Mouse (Mus musculus) forebrain, embryonic 11.5 days (tissue): ENCODE measurements at regions not wholly inside any gene's neighbourhood (a gene's known extent, or its start where the extent isn't known, plus 50 kb on each side); places are given as distances from the start of the nearest gene placed in this dataset.

Experiments used
- ATAC-seq: fragments of 200-750 bp; cut with Nextera tagmentation; replicated peaks from 2 replicates; pipeline ENCODE4 v1.8.0; 2017; ENCODE audit warnings: moderate TSS enrichment; ENCODE audit not compliant: low FRiP score
- DNase-seq: peaks from one replicate; pipeline ENCODE4 v3.0.0-alpha.2; 2017; ENCODE audit warnings: low spot score
- H3K27ac ChIP-seq: fragments of 300-500 bp; sonication (generic); 2 replicates; pipeline ENCODE4 v1.5.1; 2014; ENCODE audit warnings: low read depth, low read length
- H3K27me3 ChIP-seq: fragments of 300-500 bp; sonication (generic); 2 replicates; pipeline ENCODE4 v1.6.1; 2014; ENCODE audit warnings: mild to moderate bottlenecking, low read length, mixed read lengths; ENCODE audit not compliant: control insufficient read depth, insufficient read depth
- H3K36me3 ChIP-seq: fragments of 300-500 bp; sonication (generic); 2 replicates; pipeline ENCODE4 v1.6.1; 2014; ENCODE audit warnings: mild to moderate bottlenecking, low read length, moderate library complexity, mixed read lengths; ENCODE audit not compliant: control insufficient read depth, insufficient read depth
- H3K4me1 ChIP-seq: fragments of 300-500 bp; sonication (generic); replicated peaks from 2 replicates; pipeline ENCODE4 v1.6.1; 2014; ENCODE audit warnings: low read length, mixed read lengths; ENCODE audit not compliant: control insufficient read depth, insufficient read depth
- H3K4me2 ChIP-seq: fragments of 300-500 bp; sonication (generic); 2 replicates; pipeline ENCODE4 v1.6.1; 2014; ENCODE audit warnings: low read depth, mild to moderate bottlenecking, low read length, moderate library complexity, mixed read lengths; ENCODE audit not compliant: severe bottlenecking
- H3K4me3 ChIP-seq: fragments of 300-500 bp; sonication (generic); 2 replicates; pipeline ENCODE4 v1.5.1; 2014; ENCODE audit warnings: low read depth, low read length
- H3K9ac ChIP-seq: fragments of 300-500 bp; sonication (generic); 2 replicates; pipeline ENCODE4 v1.6.1; 2014; ENCODE audit warnings: low read length
- H3K9me3 ChIP-seq: fragments of 300-500 bp; sonication (generic); 2 replicates; pipeline ENCODE4 v1.6.1; 2016; ENCODE audit warnings: low read length, mixed read lengths; ENCODE audit not compliant: control insufficient read depth
- WGBS: fragments of 180-500 bp; shearing (Covaris S2); extraction: QIAGEN DNeasy Blood & Tissue Kit; methylation state at CpG from one replicate; pipeline ENCODE4 v1.1.7; 2014; 5-methylcytosine and 5-hydroxymethylcytosine counted together

DNA sequence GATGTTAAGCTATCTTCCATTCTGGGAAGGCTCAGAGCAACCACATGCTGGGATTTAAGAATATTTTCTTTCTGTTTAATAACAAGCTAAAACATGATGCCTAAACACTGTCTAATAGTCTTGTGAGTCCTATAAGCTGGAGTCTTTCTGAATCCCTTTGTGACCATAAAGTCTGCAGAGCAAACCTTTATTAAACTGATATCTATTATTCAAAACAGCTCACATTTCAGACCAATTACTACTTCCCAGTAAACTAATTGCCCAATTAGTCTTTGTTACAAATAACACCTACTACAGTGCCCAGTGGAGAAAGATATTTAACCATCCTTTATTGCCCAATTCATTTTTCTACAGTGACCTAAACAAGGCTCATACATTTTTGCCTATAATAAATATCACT is 277.7 kb downstream of the Stxbp6 start:
- H3K9ac ChIP-seq: no peak overlapping the region
- no peaks in the 10 kb centered on the region for H3K9me3 ChIP-seq
- no peak overlapping the region for H3K4me3 ChIP-seq
- H3K4me1 ChIP-seq: no peaks in the 10 kb centered on the region
- DNase-seq: no peak
- no peaks in the 10 kb centered on the region for H3K27me3 ChIP-seq
- 0 out of 2 replicates have a peak, but pooled peaks have one; percentile 27 for ATAC-seq
- H3K4me2 ChIP-seq: no peak overlapping the region
- H3K36me3 ChIP-seq: no peaks in the 10 kb centered on the region
- H3K27ac ChIP-seq: no peak overlapping the region

DNA sequence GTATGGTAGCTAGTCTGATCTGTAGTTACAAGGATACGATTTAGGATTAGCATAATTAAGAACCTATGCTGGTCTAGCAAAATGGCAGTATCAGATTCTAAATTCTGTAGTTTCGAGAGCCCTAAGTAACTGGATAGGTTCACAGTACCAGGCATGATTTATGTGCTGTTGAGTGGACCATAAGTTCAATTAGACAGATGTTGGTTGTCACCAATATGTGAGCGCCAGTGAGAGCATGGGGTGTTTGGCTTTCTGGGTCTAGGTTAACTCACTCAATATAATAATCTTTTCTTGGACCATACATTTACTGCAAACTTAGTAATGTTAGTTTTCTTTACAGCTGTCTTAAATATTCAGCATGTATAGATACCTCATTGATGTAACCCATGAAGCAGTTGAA is 323.8 kb downstream of the Stxbp6 start:
- H3K4me2 ChIP-seq: no peak overlapping the region
- H3K9ac ChIP-seq: no peak overlapping the region
- H3K4me1 ChIP-seq: no peaks in the 10 kb centered on the region
- H3K27me3 ChIP-seq: no peaks in the 10 kb centered on the region
- no peaks in the 10 kb centered on the region for H3K36me3 ChIP-seq
- H3K27ac ChIP-seq: no peak overlapping the region
- 89% methylated on average over 3 of the region's 3 CpGs for WGBS
- H3K4me3 ChIP-seq: no peak overlapping the region
- DNase-seq (no peak), ATAC-seq (no peak)
- H3K9me3 ChIP-seq: no peaks in the 10 kb centered on the region

DNA sequence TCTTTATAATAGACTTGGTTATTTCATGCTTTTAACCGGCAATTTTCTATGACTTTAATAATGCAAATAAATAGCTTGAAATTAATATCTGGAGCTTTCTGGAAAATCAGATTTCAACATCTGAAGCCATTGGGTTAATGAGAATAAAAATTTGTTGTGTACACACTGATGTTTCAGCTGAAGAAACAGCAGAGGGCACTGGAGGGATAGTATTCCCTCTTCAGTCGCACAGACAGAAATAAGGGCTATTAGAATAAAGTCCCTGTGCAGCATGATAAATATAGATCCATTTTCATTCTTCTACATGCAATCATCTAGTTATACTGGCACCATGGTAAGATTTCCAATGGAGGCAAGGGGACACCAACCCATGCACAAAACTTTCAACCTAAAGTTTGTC is 347.7 kb downstream of the Stxbp6 start:
- WGBS: 94% methylated on average over 2 of the region's 2 CpGs
- Histone ChIP-seq H3K27ac (no peak overlapping the region), H3K4me2 (no peak overlapping the region), H3K9ac (no peak overlapping the region), H3K4me3 (no peak overlapping the region), H3K27me3 (no peaks in the 10 kb centered on the region), H3K36me3 (no peaks in the 10 kb centered on the region), H3K4me1 (no peaks in the 10 kb centered on the region), H3K9me3 (no peaks in the 10 kb centered on the region)
- ATAC-seq (no peak), DNase-seq (no peak)
